ENCODE assay signal across 7 mouse cellular contexts in genomic region chr13:58384371-58384770, GRCm38 (mm10). TPM values are rescaled to one million over a fixed set of nuclear protein-coding genes. Genes with fewer than 3 reads are reported as not detected.
DNase-seq lines count a peak whose midpoint lies in the region; ATAC-seq lines count a peak whose summit lies in the region.

No protein-coding gene starts in this region.

- WGBS in lung, embryonic 16.5 days, result 38% methylated on average over 11 of the region's 11 CpGs
- WGBS in forebrain, embryonic 12.5 days, result 49% methylated on average over 11 of the region's 11 CpGs
- 38% methylated on average over 11 of the region's 11 CpGs for WGBS in limb, embryonic 13.5 days
- 43% methylated on average over 11 of the region's 11 CpGs for WGBS in stomach, embryonic 14.5 days

- no peaks in the 10 kb centered on the region for H3K27me3 ChIP-seq in lung, embryonic 16.5 days (ENCODE audit: control insufficient read depth, insufficient read depth, low read depth, low read length)
- no peaks in the 10 kb centered on the region for H3K27me3 ChIP-seq in forebrain, embryonic 12.5 days
- H3K27me3 ChIP-seq in limb, embryonic 13.5 days, result no peaks in the 10 kb centered on the region
- H3K27me3 ChIP-seq in stomach, embryonic 14.5 days (ENCODE audit: control insufficient read depth, insufficient read depth, low read length), result no peaks in the 10 kb centered on the region

- peaks cover 8% of the 10 kb centered on the region for H3K4me1 ChIP-seq in lung, embryonic 16.5 days (replicated peaks; ENCODE audit: control insufficient read depth, insufficient read depth, low read length)
- H3K4me1 ChIP-seq in forebrain, embryonic 12.5 days, result peaks cover 11% of the 10 kb centered on the region
- H3K4me1 ChIP-seq in limb, embryonic 13.5 days, result peaks cover 10% of the 10 kb centered on the region; the same call in 1 of the 2 replicates
- H3K4me1 ChIP-seq in stomach, embryonic 14.5 days (ENCODE audit: control insufficient read depth, insufficient read depth, low read length), result peaks cover 3% of the 10 kb centered on the region; the same call in 1 of the 2 replicates

- peak overlapping the region; percentile 93 for H3K9ac ChIP-seq in lung, embryonic 16.5 days (ENCODE audit: low read length)
- peak overlapping the region; percentile 75 for H3K9ac ChIP-seq in forebrain, embryonic 12.5 days
- H3K9ac ChIP-seq in limb, embryonic 13.5 days, result peak overlapping the region; percentile 88
- peak overlapping the region; percentile 64 for H3K9ac ChIP-seq in stomach, embryonic 14.5 days (replicated peaks; ENCODE audit: low read depth, low read length)

- H3K4me2 ChIP-seq in lung, embryonic 16.5 days (ENCODE audit: low read depth, low read length), result peak overlapping the region; percentile 80
- peak overlapping the region; percentile 88 for H3K4me2 ChIP-seq in forebrain, embryonic 12.5 days
- H3K4me2 ChIP-seq in limb, embryonic 13.5 days (replicated peaks), result peak overlapping the region; percentile 90
- H3K4me2 ChIP-seq in stomach, embryonic 14.5 days (replicated peaks; ENCODE audit: low read depth, low read length), result peak overlapping the region; percentile 93

- peaks cover 15% of the 10 kb centered on the region for H3K9me3 ChIP-seq in lung, embryonic 16.5 days (ENCODE audit: control insufficient read depth, low read length)
- peaks cover 21% of the 10 kb centered on the region for H3K9me3 ChIP-seq in forebrain, embryonic 12.5 days
- H3K9me3 ChIP-seq in limb, embryonic 13.5 days, result peaks cover 22% of the 10 kb centered on the region
- peaks cover 14% of the 10 kb centered on the region; the same call in 1 of the 2 replicates for H3K9me3 ChIP-seq in stomach, embryonic 14.5 days (ENCODE audit: control insufficient read depth, low read depth, low read length)

- H3K27ac ChIP-seq in lung, embryonic 16.5 days (ENCODE audit: low read length), result no peak overlapping the region; the same call in 1 of the 2 replicates
- H3K27ac ChIP-seq in forebrain, embryonic 12.5 days, result no peak overlapping the region
- no peak overlapping the region for H3K27ac ChIP-seq in limb, embryonic 13.5 days
- H3K27ac ChIP-seq in stomach, embryonic 14.5 days (ENCODE audit: low read length), result no peak overlapping the region

- peaks cover 24% of the 10 kb centered on the region for H3K36me3 ChIP-seq in lung, embryonic 16.5 days (ENCODE audit: control insufficient read depth, insufficient read depth, low read length)
- H3K36me3 ChIP-seq in forebrain, embryonic 12.5 days (replicated peaks), result peaks cover 31% of the 10 kb centered on the region
- H3K36me3 ChIP-seq in limb, embryonic 13.5 days, result peaks cover 33% of the 10 kb centered on the region
- H3K36me3 ChIP-seq in stomach, embryonic 14.5 days (ENCODE audit: control insufficient read depth, insufficient read depth, low read length), result peaks cover 17% of the 10 kb centered on the region

- ATAC-seq in lung, embryonic 16.5 days (ENCODE audit: low read depth), result peak; percentile 27; the same call in 1 of the 2 replicates
- 0 out of 2 replicates have a peak, but pooled peaks have one; percentile 21 for ATAC-seq in forebrain, embryonic 12.5 days (ENCODE audit: low FRiP score)
- ATAC-seq in limb, embryonic 13.5 days (ENCODE audit: low FRiP score, low read depth), result no peak
- ATAC-seq in stomach, embryonic 14.5 days (ENCODE audit: insufficient number of reproducible peaks, insufficient read depth, low FRiP score, low read depth), result no peak

- H3K4me3 ChIP-seq in lung, embryonic 16.5 days (ENCODE audit: low read length), result peak overlapping the region; percentile 70
- H3K4me3 ChIP-seq in forebrain, embryonic 12.5 days (replicated peaks), result peak overlapping the region; percentile 85
- peak overlapping the region; percentile 80 for H3K4me3 ChIP-seq in limb, embryonic 13.5 days
- H3K4me3 ChIP-seq in stomach, embryonic 14.5 days (ENCODE audit: low read depth, low read length), result peak overlapping the region; percentile 79

- DNase-seq in lung, postnatal 14 days, result no peak
- DNase-seq in thymus, postnatal 4 days, result no peak
- no peak for DNase-seq in adipocyte (ENCODE audit: low spot score)

RNA-seq across cellular contexts. Expression of gene 2210016F16Rik, which starts 0.7 kb away (rescaled TPM):
- polyA plus RNA-seq in lung, embryonic 16.5 days (2015; fragmentation: Nextera tagmentation; extraction: Ambion mirVana), result 31.2 and 32.3 TPM in 2 replicates
- 25.3 and 28.4 TPM in 2 replicates for polyA plus RNA-seq in forebrain, embryonic 12.5 days (2016; fragmentation: Nextera tagmentation; extraction: Ambion mirVana)
- polyA plus RNA-seq in limb, embryonic 13.5 days (2015; fragmentation: Nextera tagmentation; extraction: Ambion mirVana), result 22.8 and 24.6 TPM in 2 replicates
- polyA plus RNA-seq in stomach, embryonic 14.5 days (2014; fragmentation: Nextera tagmentation; extraction: Ambion mirVana), result 30.6 and 33.0 TPM in 2 replicates

RNA-seq across cellular contexts. Expression of gene Rmi1, which starts 17.7 kb away (rescaled TPM):
- 27.0 and 28.6 TPM in 2 replicates for polyA plus RNA-seq in lung, embryonic 16.5 days (2015; fragmentation: Nextera tagmentation; extraction: Ambion mirVana)
- 32.3 and 36.1 TPM in 2 replicates for polyA plus RNA-seq in forebrain, embryonic 12.5 days (2016; fragmentation: Nextera tagmentation; extraction: Ambion mirVana)
- 25.2 and 27.5 TPM in 2 replicates for polyA plus RNA-seq in limb, embryonic 13.5 days (2015; fragmentation: Nextera tagmentation; extraction: Ambion mirVana)
- 24.8 and 27.6 TPM in 2 replicates for polyA plus RNA-seq in stomach, embryonic 14.5 days (2014; fragmentation: Nextera tagmentation; extraction: Ambion mirVana)

RNA-seq across cellular contexts. Expression of gene Hnrnpk, which starts 18.8 kb away (rescaled TPM):
- 1,519 and 1,646 TPM in 2 replicates for polyA plus RNA-seq in lung, embryonic 16.5 days (2015; fragmentation: Nextera tagmentation; extraction: Ambion mirVana)
- 2,341 and 2,520 TPM in 2 replicates for polyA plus RNA-seq in forebrain, embryonic 12.5 days (2016; fragmentation: Nextera tagmentation; extraction: Ambion mirVana)
- 1,793 and 1,850 TPM in 2 replicates for polyA plus RNA-seq in limb, embryonic 13.5 days (2015; fragmentation: Nextera tagmentation; extraction: Ambion mirVana)
- 1,425 and 1,587 TPM in 2 replicates for polyA plus RNA-seq in stomach, embryonic 14.5 days (2014; fragmentation: Nextera tagmentation; extraction: Ambion mirVana)

RNA-seq across cellular contexts. Expression of gene Kif27, which starts 25.4 kb away (rescaled TPM):
- polyA plus RNA-seq in lung, embryonic 16.5 days (2015; fragmentation: Nextera tagmentation; extraction: Ambion mirVana), result 1.4 and 1.6 TPM in 2 replicates
- 1.7 TPM in 2 replicates for polyA plus RNA-seq in forebrain, embryonic 12.5 days (2016; fragmentation: Nextera tagmentation; extraction: Ambion mirVana)
- 0.70 and 1.1 TPM in 2 replicates for polyA plus RNA-seq in limb, embryonic 13.5 days (2015; fragmentation: Nextera tagmentation; extraction: Ambion mirVana)
- 0.59 and 1.1 TPM in 2 replicates for polyA plus RNA-seq in stomach, embryonic 14.5 days (2014; fragmentation: Nextera tagmentation; extraction: Ambion mirVana)

Comparison
In these comparisons a context has a peak if more than half of its experiments do, and no peak if none do; other contexts are left out.
1. ATAC-seq: peak in lung, embryonic 16.5 days (single experiment) and forebrain, embryonic 12.5 days (single experiment); none in limb, embryonic 13.5 days (single experiment) and stomach, embryonic 14.5 days (single experiment).
2. Peak in every context shown above with its lines, with median percentiles within 50 percentile points of each other: H3K4me2 ChIP-seq, H3K4me3 ChIP-seq and H3K9ac ChIP-seq.